Mouse (Mus musculus) left cerebral cortex, postnatal 4 days (tissue): ENCODE data around the gene Rab20. TPM values are rescaled to one million over a fixed set of nuclear protein-coding genes. Genes with fewer than 3 reads are reported as not detected.

Experiments
- DNase-seq: peaks from one replicate; pipeline ENCODE4 v3.0.0-alpha.2; 2022
- intact Hi-C: fragments of 180-260 bp; cut with DNase I; formaldehyde crosslinking; loops from one replicate; pipeline ENCODE4 v1.15.1; 2025
- total RNA-seq, 2 experiments: library from RNA; stranded (reverse); gene quantifications; 2 replicates each; pipeline ENCODE4 v1.2.3; 2021

Rab20 gene
- total RNA-seq, 2 experiments from 2014 or later = 0.34 to 0.36 TPM

GRCm38 (mm10) chr8:11457981-11458836, 20.3 kb downstream of the Rab20 start:
- DNase-seq = no peak
- intact Hi-C loops = no loop called here

- no peak for DNase-seq
- intact Hi-C loops = no loop called here
These were observed 21.2 kb downstream of the Rab20 start for GRCm38 (mm10) chr8:11457278-11457677.

- no peak for DNase-seq
- intact Hi-C loops = no loop called here
These were observed 24.3 kb downstream of the Rab20 start for GRCm38 (mm10) chr8:11454228-11454627.

GRCm38 (mm10) chr8:11452974-11453373, 25.5 kb downstream of the Rab20 start:
- no peak for DNase-seq
- intact Hi-C loops = no loop called here

GRCm38 (mm10) chr8:11452559-11452958, 26.0 kb downstream of the Rab20 start:
- DNase-seq = no peak
- intact Hi-C loops = no loop called here

GRCm38 (mm10) chr8:11452152-11452551, 26.4 kb downstream of the Rab20 start:
- intact Hi-C loops = no loop called here
- no peak for DNase-seq

GRCm38 (mm10) chr8:11450184-11451113, 28.1 kb downstream of the Rab20 start:
- intact Hi-C loops = no loop called here
- DNase-seq = peak; percentile 33

GRCm38 (mm10) chr8:11447910-11448570, 30.5 kb downstream of the Rab20 start:
- no peak for DNase-seq
- intact Hi-C loops = no loop called here

- intact Hi-C loops = no loop called here
These were observed 32.7 kb downstream of the Rab20 start for GRCm38 (mm10) chr8:11445790-11446189.

GRCm38 (mm10) chr8:11444216-11444615, 34.3 kb downstream of the Rab20 start:
- no peak for DNase-seq
- intact Hi-C loops = no loop called here

More at GRCm38 (mm10) chr8:11445790-11446189, 32.7 kb downstream of the Rab20 start:
- DNase-seq = no peak

- intact Hi-C loops = no loop called here
These were observed 34.9 kb downstream of the Rab20 start for GRCm38 (mm10) chr8:11443611-11444010.

GRCm38 (mm10) chr8:11441291-11441690, 37.2 kb downstream of the Rab20 start:
- intact Hi-C loops = no loop called here
- no peak for DNase-seq

More at GRCm38 (mm10) chr8:11443611-11444010, 34.9 kb downstream of the Rab20 start:
- no peak for DNase-seq

GRCm38 (mm10) chr8:11437862-11438261, 40.6 kb downstream of the Rab20 start:
- intact Hi-C loops = no loop called here
- no peak for DNase-seq

GRCm38 (mm10) chr8:11430688-11431087, 47.8 kb downstream of the Rab20 start:
- intact Hi-C loops = no loop called here
- no peak for DNase-seq

GRCm38 (mm10) chr8:11423091-11423490, 55.4 kb downstream of the Rab20 start:
- no peak for DNase-seq
- intact Hi-C loops = loop anchor here (10.0 kb wide), 1 partner anchor 62 kb away; no protein-coding TSS in a partner anchor

- DNase-seq = no peak
- intact Hi-C loops = loop anchor here (10.0 kb wide), 1 partner anchor 63 kb away; no protein-coding TSS in a partner anchor
These were observed 56.5 kb downstream of the Rab20 start for GRCm38 (mm10) chr8:11421968-11422367.

- intact Hi-C loops = loop anchor here (10.0 kb wide), 1 partner anchor 64 kb away; no protein-coding TSS in a partner anchor
- peak; percentile 49 for DNase-seq
These were observed 57.4 kb downstream of the Rab20 start for GRCm38 (mm10) chr8:11421105-11421504.

- peak; percentile 70 for DNase-seq
- intact Hi-C loops = loop anchor here (10.0 kb wide), 1 partner anchor 65 kb away; no protein-coding TSS in a partner anchor
These were observed 58.9 kb downstream of the Rab20 start for GRCm38 (mm10) chr8:11419645-11420044.

GRCm38 (mm10) chr8:11419232-11419631, 59.3 kb downstream of the Rab20 start:
- intact Hi-C loops = no loop called here
- DNase-seq = peak; percentile 87

- DNase-seq = peak; percentile 51
- intact Hi-C loops = no loop called here
These were observed 60.7 kb downstream of the Rab20 start for GRCm38 (mm10) chr8:11417762-11418161.
